Mouse (Mus musculus) left cerebral cortex, adult 8-10 months (tissue): ENCODE data around the gene Srsf2. TPM values are rescaled to one million over a fixed set of nuclear protein-coding genes. Genes with fewer than 3 reads are reported as not detected.
"Not testable (repeated sequence)": the region's sequence is repeated elsewhere in the genome, so short reads cannot be mapped to it uniquely, and the experiment has no call there.

Experiments
- DNase-seq, 2 experiments: peaks; one replicate each; pipeline ENCODE4 v3.0.0; 2022; ENCODE audit warnings: low spot score in 2 of 2
- total RNA-seq, 4 experiments: library from RNA; stranded (reverse); gene quantifications; 2 replicates each; pipeline ENCODE4 v1.2.4; 2022

The Srsf2 gene
- total RNA-seq, 4 experiments from 2014 or later, result 141 to 164 (median 155) TPM

GRCm38 (mm10) chr11:116832172-116832685 lies 20.7 kb downstream of the Srsf2 start:
- no peak for DNase-seq

GRCm38 (mm10) chr11:116827534-116828165 lies 25.2 kb downstream of the Srsf2 start, which contains the start of gene Mxra7:
Gene Mxra7, minus strand, starts transcription at chr11:116828046.
- DNase-seq, result peak in 1 of 2 experiments; percentile 42

GRCm38 (mm10) chr11:116826550-116827504 lies 26.1 kb downstream of the Srsf2 start:
- DNase-seq, result no peak

GRCm38 (mm10) chr11:116825230-116825629 lies 27.7 kb downstream of the Srsf2 start:
- no peak for DNase-seq

GRCm38 (mm10) chr11:116823885-116824284 lies 29.0 kb downstream of the Srsf2 start:
- not testable (repeated sequence) for DNase-seq

- DNase-seq, result no peak
Observed at GRCm38 (mm10) chr11:116823255-116823654, 29.6 kb downstream of the Srsf2 start.

- peak in 1 of 2 experiments; percentile 47 for DNase-seq
Observed at GRCm38 (mm10) chr11:116822626-116823025, 30.3 kb downstream of the Srsf2 start.

GRCm38 (mm10) chr11:116822215-116822614 lies 30.7 kb downstream of the Srsf2 start:
- DNase-seq, result no peak

GRCm38 (mm10) chr11:116821057-116821940 lies 31.6 kb downstream of the Srsf2 start:
- DNase-seq, result no peak

GRCm38 (mm10) chr11:116819932-116820593 lies 32.8 kb downstream of the Srsf2 start:
- DNase-seq, result no peak

GRCm38 (mm10) chr11:116818722-116819121 lies 34.2 kb downstream of the Srsf2 start:
- DNase-seq, result no peak

GRCm38 (mm10) chr11:116817567-116817966 lies 35.3 kb downstream of the Srsf2 start:
- no peak for DNase-seq

- DNase-seq, result no peak
Observed at GRCm38 (mm10) chr11:116816769-116817168, 36.1 kb downstream of the Srsf2 start.

GRCm38 (mm10) chr11:116814884-116815415 lies 37.9 kb downstream of the Srsf2 start:
- no peak for DNase-seq

GRCm38 (mm10) chr11:116814076-116814883 lies 38.6 kb downstream of the Srsf2 start:
- DNase-seq, result no peak

GRCm38 (mm10) chr11:116813610-116814009 lies 39.3 kb downstream of the Srsf2 start:
- DNase-seq, result no peak

- no peak for DNase-seq
Observed at GRCm38 (mm10) chr11:116812793-116813529, 39.9 kb downstream of the Srsf2 start.
